Mouse (Mus musculus): ENCODE results near the gene Tff2. TPM values are rescaled to one million over a fixed set of nuclear protein-coding genes. Genes with fewer than 3 reads are reported as not detected.

The Tff2 gene
- polyA plus RNA-seq (2015; fragmentation: Nextera tagmentation; extraction: Ambion mirVana) = 39.1 and 51.9 TPM in 2 replicates

GRCm38 (mm10) chr17:31144040-31145037, at the start of gene Tff2:
Gene Tff2 (minus strand): TSS chr17:31144282.
- H3K27me3 ChIP-seq (replicated peaks) = no peaks in the 10 kb centered on the region
- no peak within 1 kb of the TSS for H3K9ac ChIP-seq
- no peaks in the 10 kb centered on the region for H3K36me3 ChIP-seq
- H3K9me3 ChIP-seq = no peaks in the 10 kb centered on the region
- WGBS = 55% methylated on average over 15 of the region's 15 CpGs
- peak; percentile 65; the same call in 1 of the 2 replicates for ATAC-seq (ENCODE audit: insufficient read depth, low FRiP score, low read depth)
- H3K4me3 ChIP-seq (replicated peaks) = no peak within 1 kb of the TSS
- no peak within 1 kb of the TSS for H3K4me2 ChIP-seq
- peak within 1 kb of the TSS; percentile 5; the same call in 1 of the 2 replicates for H3K27ac ChIP-seq
- peaks cover 8% of the 10 kb centered on the region for H3K4me1 ChIP-seq

DNA sequence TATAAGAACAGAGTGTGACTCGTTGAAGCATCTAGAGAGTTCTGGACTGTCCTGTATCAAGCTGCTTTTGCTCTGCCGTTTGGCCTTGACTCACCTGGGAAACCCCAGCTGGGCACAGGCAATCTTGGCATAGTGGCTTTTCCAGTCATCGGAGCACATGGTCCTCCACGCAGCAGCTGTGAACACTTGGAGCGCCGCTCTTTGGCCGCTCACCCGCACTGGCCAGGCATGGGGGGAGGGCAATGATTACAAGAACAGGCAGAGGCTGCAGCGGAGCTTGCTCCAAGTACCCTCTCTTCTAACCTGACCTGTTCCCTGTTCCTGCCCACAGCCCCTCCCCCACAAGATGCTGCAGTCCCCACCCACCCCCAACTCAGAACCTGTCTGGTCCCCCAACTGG, 49.3 kb upstream of the Tff2 start:
- no peaks in the 10 kb centered on the region for H3K36me3 ChIP-seq
- H3K27me3 ChIP-seq (replicated peaks) = no peaks in the 10 kb centered on the region
- WGBS = 72% methylated on average over 9 of the region's 9 CpGs
- H3K27ac ChIP-seq = no peak overlapping the region
- no peaks in the 10 kb centered on the region for H3K9me3 ChIP-seq
- H3K4me1 ChIP-seq = no peaks in the 10 kb centered on the region
- H3K4me2 ChIP-seq = no peak overlapping the region
- no peak overlapping the region for H3K4me3 ChIP-seq (replicated peaks)
- ATAC-seq (ENCODE audit: insufficient read depth, low FRiP score, low read depth) = peak; percentile 30; the same call in 1 of the 2 replicates
- no peak overlapping the region for H3K9ac ChIP-seq

DNA sequence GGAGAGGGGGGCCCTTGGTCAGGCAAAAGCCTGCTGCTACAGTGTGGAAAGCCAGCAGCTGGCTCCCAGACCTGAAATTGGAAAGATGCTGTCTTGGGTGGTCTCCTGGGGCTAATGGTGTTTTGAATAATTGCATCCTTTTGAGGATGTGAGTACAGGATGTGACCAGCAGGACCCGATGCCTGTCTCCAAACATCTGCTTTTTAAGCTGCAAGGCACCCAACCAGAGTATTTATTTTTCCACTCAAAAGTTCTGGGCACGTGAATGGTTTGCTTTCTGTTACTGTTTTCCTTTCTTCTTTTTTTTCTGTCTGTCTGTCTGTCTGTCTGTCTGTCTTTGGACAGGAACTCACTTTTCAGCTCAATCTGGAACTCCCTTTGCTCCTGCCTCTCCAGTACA, 48.6 kb upstream of the Tff2 start:
- Histone ChIP-seq H3K9me3 (no peaks in the 10 kb centered on the region), H3K36me3 (no peaks in the 10 kb centered on the region), H3K27ac (no peak overlapping the region), H3K9ac (no peak overlapping the region), H3K4me1 (no peaks in the 10 kb centered on the region), H3K27me3 (replicated peaks) (no peaks in the 10 kb centered on the region), H3K4me3 (replicated peaks) (no peak overlapping the region), H3K4me2 (no peak overlapping the region)
- no peak for ATAC-seq (ENCODE audit: insufficient read depth, low FRiP score, low read depth)
- WGBS = 39% methylated on average over 2 of the region's 2 CpGs

DNA sequence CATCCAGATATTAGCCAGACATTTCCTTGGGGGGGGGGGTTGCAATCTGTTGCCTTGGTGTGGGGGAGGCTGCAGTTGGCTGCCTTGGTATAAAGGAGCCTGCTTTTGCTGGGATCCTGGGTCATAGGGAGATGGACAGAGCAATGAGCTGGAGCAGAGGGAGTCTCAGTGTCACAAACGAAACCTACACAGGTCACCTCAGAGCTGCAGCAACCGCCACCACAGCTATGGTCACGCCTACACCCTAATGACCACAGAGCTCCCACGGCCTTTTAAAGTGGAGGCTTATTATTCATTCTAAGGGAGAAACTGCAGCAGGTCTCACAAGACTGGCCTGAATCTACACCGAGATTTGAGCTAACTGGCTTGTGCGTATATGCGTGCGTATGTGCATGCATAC, 47.7 kb upstream of the Tff2 start:
- Histone ChIP-seq H3K4me1 (no peaks in the 10 kb centered on the region), H3K27ac (no peak overlapping the region), H3K9me3 (no peaks in the 10 kb centered on the region), H3K36me3 (no peaks in the 10 kb centered on the region), H3K4me2 (no peak overlapping the region), H3K4me3 (replicated peaks) (no peak overlapping the region), H3K9ac (no peak overlapping the region), H3K27me3 (replicated peaks) (no peaks in the 10 kb centered on the region)
- 68% methylated on average over 8 of the region's 8 CpGs for WGBS
- no peak for ATAC-seq (ENCODE audit: insufficient read depth, low FRiP score, low read depth)

DNA sequence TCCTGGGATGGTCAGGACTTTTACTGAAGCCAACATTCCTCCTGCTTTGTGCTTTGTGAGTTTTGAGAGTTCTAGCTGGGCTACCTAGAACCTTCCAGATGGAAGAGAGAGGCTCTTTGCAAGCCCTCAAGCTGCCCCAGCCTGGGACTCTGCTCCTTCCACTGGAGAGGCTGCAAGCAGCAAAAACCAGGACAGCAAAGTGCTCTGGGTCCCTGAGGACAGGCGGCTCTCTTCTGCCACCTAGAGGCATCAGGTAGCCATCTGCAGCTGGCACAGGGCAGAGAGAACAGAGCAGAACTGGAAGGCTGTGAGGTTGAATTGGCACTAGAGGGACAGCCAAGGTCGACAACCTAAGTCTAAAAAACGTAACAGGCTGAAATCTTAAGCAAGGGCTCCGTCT, 43.3 kb upstream of the Tff2 start:
- H3K9me3 ChIP-seq = no peaks in the 10 kb centered on the region
- H3K4me3 ChIP-seq (replicated peaks) = no peak overlapping the region
- ATAC-seq (ENCODE audit: insufficient read depth, low FRiP score, low read depth) = no peak
- no peaks in the 10 kb centered on the region for H3K4me1 ChIP-seq
- H3K36me3 ChIP-seq = no peaks in the 10 kb centered on the region
- H3K27me3 ChIP-seq (replicated peaks) = no peaks in the 10 kb centered on the region
- H3K27ac ChIP-seq = no peak overlapping the region
- WGBS = 21% methylated on average over 4 of the region's 4 CpGs
- H3K4me2 ChIP-seq = no peak overlapping the region
- no peak overlapping the region for H3K9ac ChIP-seq

GRCm38 (mm10) chr17:31184269-31184990, 40.3 kb upstream of the Tff2 start:
- WGBS = 70% methylated on average over 12 of the region's 12 CpGs
- Histone ChIP-seq H3K4me1 (no peaks in the 10 kb centered on the region), H3K27ac (peak overlapping the region; percentile 86), H3K4me3 (replicated peaks) (no peak overlapping the region), H3K27me3 (replicated peaks) (no peaks in the 10 kb centered on the region), H3K36me3 (no peaks in the 10 kb centered on the region), H3K9ac (no peak overlapping the region), H3K9me3 (no peaks in the 10 kb centered on the region), H3K4me2 (no peak overlapping the region)
- peak; percentile 64 for ATAC-seq (ENCODE audit: insufficient read depth, low FRiP score, low read depth)

GRCm38 (mm10) chr17:31183180-31183974, 39.3 kb upstream of the Tff2 start:
- no peaks in the 10 kb centered on the region for H3K4me1 ChIP-seq
- H3K27me3 ChIP-seq (replicated peaks) = no peaks in the 10 kb centered on the region
- H3K36me3 ChIP-seq = no peaks in the 10 kb centered on the region
- no peak overlapping the region for H3K9ac ChIP-seq
- 48% methylated on average over 12 of the region's 12 CpGs for WGBS
- ATAC-seq (ENCODE audit: insufficient read depth, low FRiP score, low read depth) = peak; percentile 83
- no peaks in the 10 kb centered on the region for H3K9me3 ChIP-seq
- no peak overlapping the region for H3K4me2 ChIP-seq
- no peak overlapping the region for H3K4me3 ChIP-seq (replicated peaks)
- H3K27ac ChIP-seq = peak overlapping the region; percentile 86

DNA sequence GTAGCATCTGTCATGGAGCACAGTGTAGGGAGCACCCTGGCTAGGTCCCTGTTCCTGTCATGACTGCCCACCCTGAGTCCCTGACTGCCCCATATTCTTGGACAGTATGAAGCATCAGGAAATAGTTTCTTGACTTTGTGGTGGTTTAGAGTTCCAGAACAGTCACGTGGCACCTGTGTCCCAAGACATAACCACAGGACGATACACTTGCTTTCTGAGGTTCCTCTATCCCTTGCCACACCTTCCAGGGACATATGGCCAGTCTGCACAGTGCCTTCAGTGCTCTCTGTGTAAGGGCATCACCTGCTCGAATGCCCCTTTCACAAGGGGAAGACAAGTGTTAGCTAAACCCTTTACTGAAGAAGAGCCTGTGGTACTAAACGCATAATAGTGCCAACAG, 37.4 kb upstream of the Tff2 start:
- no peak for ATAC-seq (ENCODE audit: insufficient read depth, low FRiP score, low read depth)

GRCm38 (mm10) chr17:31176321-31176720, 32.2 kb upstream of the Tff2 start:
- no peaks in the 10 kb centered on the region for H3K4me1 ChIP-seq
- H3K9me3 ChIP-seq = no peaks in the 10 kb centered on the region
- H3K4me3 ChIP-seq (replicated peaks) = no peak overlapping the region
- no peak overlapping the region for H3K27ac ChIP-seq
- no peak overlapping the region for H3K4me2 ChIP-seq
- H3K9ac ChIP-seq = no peak overlapping the region
- WGBS = 87% methylated on average over 4 of the region's 4 CpGs
- ATAC-seq (ENCODE audit: insufficient read depth, low FRiP score, low read depth) = no peak
- H3K36me3 ChIP-seq = no peaks in the 10 kb centered on the region
- H3K27me3 ChIP-seq (replicated peaks) = no peaks in the 10 kb centered on the region

More for the DNA sequence above, 37.4 kb upstream of the Tff2 start:
- WGBS = 86% methylated on average over 4 of the region's 4 CpGs
- Histone ChIP-seq H3K27ac (no peak overlapping the region), H3K9me3 (no peaks in the 10 kb centered on the region), H3K4me1 (no peaks in the 10 kb centered on the region), H3K4me3 (replicated peaks) (no peak overlapping the region), H3K36me3 (no peaks in the 10 kb centered on the region), H3K27me3 (replicated peaks) (no peaks in the 10 kb centered on the region), H3K9ac (no peak overlapping the region), H3K4me2 (no peak overlapping the region)

DNA sequence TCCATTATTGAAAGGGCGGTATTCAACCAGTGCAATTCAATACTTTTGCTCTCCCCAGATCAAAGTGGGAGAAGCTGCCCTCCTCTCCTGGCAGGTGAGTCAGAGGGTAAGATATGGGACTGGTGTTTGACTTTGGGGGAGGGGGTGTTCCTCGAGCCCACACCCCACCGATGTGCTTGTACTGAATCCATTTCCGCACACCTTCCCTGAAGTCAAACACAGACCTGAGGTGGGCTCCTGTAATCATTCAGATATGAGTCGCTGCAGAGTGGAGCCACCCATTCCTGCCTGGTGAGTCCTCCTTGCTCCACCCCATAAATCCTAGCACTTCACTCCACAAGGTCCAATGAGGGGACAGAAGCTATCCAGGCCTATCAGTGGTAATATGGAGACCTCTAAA, 25.7 kb upstream of the Tff2 start:
- Histone ChIP-seq H3K9me3 (no peaks in the 10 kb centered on the region), H3K36me3 (no peaks in the 10 kb centered on the region), H3K9ac (no peak overlapping the region), H3K27ac (peak overlapping the region; percentile 72), H3K4me2 (no peak overlapping the region), H3K4me3 (replicated peaks) (no peak overlapping the region), H3K4me1 (0 out of 2 replicates have a peak, but pooled peaks cover 4% of the 10 kb centered on the region), H3K27me3 (replicated peaks) (no peaks in the 10 kb centered on the region)
- ATAC-seq (ENCODE audit: insufficient read depth, low FRiP score, low read depth) = peak; percentile 90
- 58% methylated on average over 5 of the region's 5 CpGs for WGBS

- Histone ChIP-seq H3K9ac (no peak within 1 kb of the TSS), H3K4me3 (replicated peaks) (no peak within 1 kb of the TSS; the same call in 1 of the 2 replicates), H3K36me3 (no peaks in the 10 kb centered on the region), H3K4me2 (no peak within 1 kb of the TSS), H3K9me3 (no peaks in the 10 kb centered on the region), H3K4me1 (0 out of 2 replicates have a peak, but pooled peaks cover 4% of the 10 kb centered on the region), H3K27ac (no peak within 1 kb of the TSS), H3K27me3 (replicated peaks) (no peaks in the 10 kb centered on the region)
- ATAC-seq (ENCODE audit: insufficient read depth, low FRiP score, low read depth) = no peak
- WGBS = 70% methylated on average over 6 of the region's 6 CpGs
Measured at GRCm38 (mm10) chr17:31165127-31165526, 21.0 kb upstream of the Tff2 start, which contains the start of gene Tff1. Gene Tff1 (minus strand): TSS chr17:31165277.
